Mouse (Mus musculus): ENCODE results near the gene Pygo2.

- TF ChIP-seq CTCF (IDR thresholded peaks at IDR 0.05; ENCODE audit: low read depth), result no peak
- no peak for TF ChIP-seq EP300 (IDR thresholded peaks at IDR 0.05; ENCODE audit: low read depth)
Measured at GRCm38 (mm10) chr3:89455786-89456285, 25.8 kb downstream of the Pygo2 start.
